Mouse (Mus musculus) neural tube, embryonic 10.5 days (tissue): ENCODE results near the gene Cpox.

ENCODE experiments used
- DNase-seq: peaks from one replicate; pipeline ENCODE4 v3.0.0-alpha.2; 2017; ENCODE audit warnings: low spot score; ENCODE audit errors: extremely low spot score

Cpox gene

GRCm38 (mm10) chr16:58669264-58669663 is 828 bp upstream of the Cpox start:
- no peak for DNase-seq

- no peak for DNase-seq
Measured at GRCm38 (mm10) chr16:58670643-58671042, 551 bp downstream of the Cpox start.

- no peak for DNase-seq
Measured at GRCm38 (mm10) chr16:58671212-58671985, 1.3 kb downstream of the Cpox start.

- DNase-seq: no peak
Measured at GRCm38 (mm10) chr16:58672396-58672795, 2.3 kb downstream of the Cpox start.

GRCm38 (mm10) chr16:58673811-58674410 is 3.8 kb downstream of the Cpox start:
- DNase-seq: no peak

GRCm38 (mm10) chr16:58675256-58675655 is 5.2 kb downstream of the Cpox start:
- DNase-seq: no peak

- no peak for DNase-seq
Measured at GRCm38 (mm10) chr16:58676156-58676555, 6.1 kb downstream of the Cpox start.

GRCm38 (mm10) chr16:58676633-58677032 is 6.5 kb downstream of the Cpox start:
- DNase-seq: no peak

- no peak for DNase-seq
Measured at GRCm38 (mm10) chr16:58677491-58677890, 7.4 kb downstream of the Cpox start.

GRCm38 (mm10) chr16:58678660-58679059 is 8.6 kb downstream of the Cpox start:
- no peak for DNase-seq

GRCm38 (mm10) chr16:58682046-58682445 is 12.0 kb downstream of the Cpox start:
- DNase-seq: no peak

GRCm38 (mm10) chr16:58682870-58683269 is 12.8 kb downstream of the Cpox start:
- DNase-seq: no peak

- no peak for DNase-seq
Measured at GRCm38 (mm10) chr16:58683911-58684310, 13.8 kb downstream of the Cpox start.

GRCm38 (mm10) chr16:58684537-58684936 is 14.4 kb downstream of the Cpox start:
- no peak for DNase-seq

GRCm38 (mm10) chr16:58685548-58686537 is 15.8 kb downstream of the Cpox start:
- DNase-seq: no peak

GRCm38 (mm10) chr16:58688534-58688933 is 18.4 kb downstream of the Cpox start:
- DNase-seq: no peak

GRCm38 (mm10) chr16:58689555-58690169 is 19.6 kb downstream of the Cpox start:
- no peak for DNase-seq

GRCm38 (mm10) chr16:58690322-58690732 is 20.2 kb downstream of the Cpox start:
- DNase-seq: no peak

- no peak for DNase-seq
Measured at GRCm38 (mm10) chr16:58694091-58694490, 24.0 kb downstream of the Cpox start.

GRCm38 (mm10) chr16:58696796-58697195 is 26.7 kb downstream of the Cpox start:
- DNase-seq: no peak

GRCm38 (mm10) chr16:58697261-58697660 is 27.2 kb downstream of the Cpox start:
- DNase-seq: no peak
